Mouse (Mus musculus): ENCODE measurements around the gene Slc25a44. TPM values are rescaled to one million over a fixed set of nuclear protein-coding genes. Genes with fewer than 3 reads are reported as not detected.

The Slc25a44 gene
- total RNA-seq (2023) = 14.5 TPM

DNA sequence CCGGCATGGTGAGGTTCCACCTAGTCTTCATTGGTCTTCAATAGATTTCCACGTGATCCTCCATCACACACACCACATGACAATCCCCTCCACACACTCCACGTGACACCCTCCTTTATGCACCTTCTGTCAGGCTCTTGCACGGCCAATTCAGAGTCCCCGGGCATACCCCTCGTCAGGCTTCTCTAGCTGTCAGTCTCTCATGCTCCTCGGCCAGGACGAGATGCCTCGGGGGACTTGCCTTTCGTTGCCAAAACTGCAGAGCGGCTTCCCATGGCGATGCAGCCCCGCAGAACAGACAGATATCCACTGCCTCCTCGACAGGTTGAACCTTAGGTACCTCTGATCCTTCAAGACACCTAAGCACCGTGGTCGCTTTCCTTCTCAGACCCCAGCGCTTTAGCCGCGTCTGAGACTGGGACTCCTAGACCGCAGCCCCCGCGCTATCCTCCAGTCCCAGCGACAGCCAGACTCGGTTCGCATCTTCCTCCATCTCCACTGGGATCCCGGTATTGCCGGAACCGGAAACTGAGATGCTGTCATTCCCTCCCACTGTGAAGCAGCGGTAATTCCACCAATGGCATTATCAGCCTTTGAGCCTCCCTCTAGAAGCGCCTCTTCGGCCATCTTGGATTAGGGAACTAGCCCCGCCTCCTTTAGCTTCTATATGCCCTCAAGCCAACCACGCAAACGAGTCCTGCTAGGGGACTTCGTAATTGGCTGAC, at the start of gene Slc25a44:
TSS of gene Slc25a44 (minus strand) at position 535 of the 725 bp plus-strand sequence.

DNA sequence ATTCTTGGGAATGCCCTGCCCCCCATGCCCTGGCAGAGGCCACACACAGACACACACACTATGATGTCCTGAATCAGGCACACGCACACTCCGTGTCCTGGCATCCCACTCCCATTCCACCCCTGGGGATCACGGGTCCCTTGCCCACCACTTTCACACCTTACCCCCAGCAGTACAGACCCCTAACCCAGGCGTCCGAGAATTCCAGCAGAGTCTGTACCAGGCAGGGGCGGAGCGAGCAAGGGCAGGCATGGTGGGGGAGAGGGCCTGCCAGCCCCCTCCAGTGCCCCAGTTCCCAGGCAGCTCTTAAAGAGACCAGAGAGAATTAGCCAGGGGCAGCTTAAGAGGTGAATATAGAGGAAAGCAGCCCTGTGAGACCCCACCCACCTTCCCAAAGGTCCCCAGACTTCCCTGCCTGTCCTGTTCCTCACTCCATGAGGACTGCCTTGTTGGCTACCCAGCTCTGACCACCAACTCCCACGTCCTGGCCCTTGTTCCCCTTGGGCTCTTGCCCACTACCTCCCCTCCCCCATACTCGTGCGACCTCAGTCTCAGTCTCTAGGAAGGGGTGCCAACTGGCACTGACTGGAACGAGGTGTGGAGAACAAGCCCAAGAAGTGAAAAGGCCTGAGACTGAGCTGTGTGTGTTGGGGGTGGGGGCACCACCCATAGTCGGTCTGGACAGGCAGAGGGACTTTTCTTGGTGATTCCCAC, 36.2 kb upstream of the Slc25a44 start, which contains the start of gene Sema4a:
TSS of gene Sema4a (minus strand) at position 200 of the 714 bp plus-strand sequence.

DNA sequence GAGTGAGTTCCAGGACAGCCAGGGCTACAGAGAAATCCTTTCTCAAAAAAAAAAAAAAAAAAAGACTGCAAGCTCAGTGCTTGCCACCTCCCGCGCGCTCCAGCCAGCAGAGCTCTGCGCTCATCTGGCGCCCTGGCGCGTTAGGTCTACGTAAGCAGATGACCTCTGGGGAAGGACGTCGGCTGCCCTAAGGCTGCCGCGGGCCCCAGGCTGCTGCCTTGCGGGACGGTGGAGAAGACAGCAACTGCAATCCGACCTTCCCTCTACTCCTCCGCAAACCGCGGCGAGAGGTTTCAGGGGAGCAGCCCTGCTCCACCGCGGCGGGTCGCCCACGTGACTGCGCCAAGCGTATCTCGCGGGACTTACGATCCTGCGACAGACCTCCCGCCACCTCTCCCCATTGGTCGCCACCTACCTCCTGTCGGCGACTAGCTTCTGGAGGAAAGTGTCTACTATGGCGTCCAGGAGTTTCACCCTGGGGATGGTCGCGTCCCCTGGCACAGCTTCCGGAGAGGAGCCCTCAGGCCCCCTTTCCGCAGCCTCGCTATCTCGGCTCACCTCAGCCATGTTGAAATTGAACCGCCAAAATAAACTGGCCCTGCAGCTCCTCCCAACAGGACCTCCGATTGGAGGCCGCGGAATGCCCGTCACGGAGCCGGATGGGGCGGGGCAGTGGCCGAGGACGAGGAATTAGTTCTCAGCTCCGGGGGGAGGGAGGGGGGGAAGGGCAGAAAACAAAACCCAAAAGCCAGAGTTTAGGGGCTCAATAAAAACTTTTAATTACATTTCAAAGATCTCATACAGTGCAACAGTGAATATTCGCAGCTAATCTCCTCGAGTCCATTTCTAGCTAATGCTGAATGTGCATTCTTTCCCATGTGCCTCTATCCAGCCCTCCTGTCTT, 14.9 kb downstream of the Slc25a44 start, which contains the start of gene Pmf1:
TSS of gene Pmf1 (minus strand) at position 591 of the 904 bp plus-strand sequence.

DNA sequence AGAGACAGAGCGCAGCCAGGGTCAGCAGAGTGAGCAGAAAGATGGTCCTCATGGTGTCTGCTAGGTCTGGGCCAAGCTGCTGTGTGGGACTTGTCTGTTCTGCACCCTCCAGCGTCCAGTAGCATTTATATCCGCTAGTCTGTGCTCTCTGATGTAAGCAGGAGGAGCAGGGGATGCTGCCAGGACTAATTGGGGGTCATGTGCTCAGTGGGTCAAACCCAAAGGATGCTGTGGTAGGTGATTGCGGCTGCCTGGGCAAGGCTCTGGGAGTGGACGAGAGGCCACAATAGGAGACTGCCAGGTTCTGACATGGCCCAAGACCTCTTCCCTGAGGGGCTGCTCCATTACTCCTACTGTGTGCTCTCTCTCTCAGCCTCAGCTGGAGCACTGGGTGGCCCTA, 40.6 kb downstream of the Slc25a44 start, which contains the start of gene Bglap:
TSS of gene Bglap (minus strand) at position 101 of the 400 bp plus-strand sequence.

DNA sequence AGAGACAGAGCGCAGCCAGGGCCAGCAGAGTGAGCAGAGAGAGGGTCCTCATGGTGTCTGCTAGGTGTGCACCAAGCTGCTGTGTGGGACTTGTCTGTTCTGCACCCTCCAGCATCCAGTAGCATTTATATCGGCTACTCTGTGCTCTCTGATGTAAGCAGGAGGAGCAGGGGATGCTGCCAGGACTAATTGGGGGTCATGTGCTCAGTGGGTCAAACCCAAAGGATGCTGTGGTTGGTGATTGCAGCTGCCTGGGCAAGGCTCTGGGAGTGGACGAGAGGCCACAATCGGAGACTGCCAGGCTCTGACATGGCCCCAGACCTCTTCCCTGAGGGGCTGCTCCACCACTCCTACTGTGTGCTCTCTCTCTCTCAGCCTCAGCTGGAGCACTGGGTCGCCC, 46.3 kb downstream of the Slc25a44 start, which contains the start of gene Bglap2:
TSS of gene Bglap2 (minus strand) at position 101 of the 400 bp plus-strand sequence.

DNA sequence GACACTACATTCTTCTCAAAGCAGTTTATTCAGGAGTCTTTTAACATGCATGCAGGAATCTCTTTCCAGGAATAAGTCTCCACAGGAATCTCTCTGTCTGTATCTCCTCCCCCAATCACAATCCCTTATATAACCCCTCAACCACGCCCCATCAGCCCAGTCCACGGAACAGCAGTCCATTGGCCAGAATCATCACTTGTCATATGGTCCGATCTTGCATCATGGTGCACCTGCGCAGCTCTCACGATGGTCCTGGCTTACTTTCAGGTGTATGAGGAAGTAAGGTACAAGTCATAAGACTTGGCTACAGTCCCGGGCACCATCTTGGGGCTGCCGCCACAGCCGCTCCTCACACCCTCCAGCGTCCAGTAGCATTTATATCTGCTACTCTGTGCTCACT, 52.3 kb downstream of the Slc25a44 start, which contains the start of gene Bglap3:
TSS of gene Bglap3 (minus strand) at position 101 of the 400 bp plus-strand sequence.

DNA sequence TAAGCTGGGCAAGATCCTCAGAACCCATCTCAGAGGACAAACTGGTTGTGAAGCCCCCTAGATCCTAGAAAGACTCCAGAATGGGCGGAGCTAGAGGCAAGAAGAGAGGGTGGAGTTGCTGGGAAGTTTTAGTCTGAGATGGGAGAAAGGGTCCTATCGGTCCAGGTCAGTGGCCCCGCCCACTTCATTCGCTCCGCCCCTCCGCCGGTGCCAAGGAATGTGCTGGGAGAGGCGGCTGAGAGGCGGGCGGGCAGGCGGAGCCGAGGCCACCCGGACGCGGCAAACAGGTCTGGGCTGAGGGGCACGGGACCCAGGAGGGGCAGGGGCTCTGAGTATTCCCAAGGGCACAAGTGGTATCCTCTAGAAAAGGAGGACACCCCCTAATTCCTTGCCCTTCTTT, 60.6 kb downstream of the Slc25a44 start, which contains the start of gene Paqr6:
TSS of gene Paqr6 (plus strand) at position 248 of the 400 bp plus-strand sequence.

Other genes starting within 250 kb of the Slc25a44 start
- gene Rhbg, start 170.4 kb downstream of the Slc25a44 start, total RNA-seq (2023) = not detected
- not detected for gene Gm38392, start 137.9 kb downstream of the Slc25a44 start, total RNA-seq (2023)
- 6.6 TPM for gene Tsacc, start 128.1 kb downstream of the Slc25a44 start, total RNA-seq (2023)
- gene Cct3, start 128.0 kb downstream of the Slc25a44 start, total RNA-seq (2023) = 189 TPM
- 91.9 TPM for gene Glmp, start 100.1 kb downstream of the Slc25a44 start, total RNA-seq (2023)
- 0.28 TPM for gene Tmem79, start 89.0 kb downstream of the Slc25a44 start, total RNA-seq (2023)
- 121 TPM for gene Smg5, start 88.9 kb downstream of the Slc25a44 start, total RNA-seq (2023)
- gene Paqr6, start 60.6 kb downstream of the Slc25a44 start, total RNA-seq (2023) = 0.46 TPM
- gene Bglap3, start 52.4 kb downstream of the Slc25a44 start, total RNA-seq (2023) = not detected
- not detected for gene Bglap2, start 46.4 kb downstream of the Slc25a44 start, total RNA-seq (2023)
- gene Bglap, start 40.7 kb downstream of the Slc25a44 start, total RNA-seq (2023) = not detected
- 36.7 TPM for gene Pmf1, start 14.8 kb downstream of the Slc25a44 start, total RNA-seq (2023)
- 112 TPM for gene Sema4a, start 36.0 kb upstream of the Slc25a44 start, total RNA-seq (2023)
- gene Lmna, start 84.8 kb upstream of the Slc25a44 start, total RNA-seq (2023) = 7.0 TPM
- 3.4 TPM for gene Mex3a, start 107.3 kb upstream of the Slc25a44 start, total RNA-seq (2023)
- 1.1 TPM for gene Rab25, start 123.2 kb upstream of the Slc25a44 start, total RNA-seq (2023)
- gene Lamtor2, start 127.9 kb upstream of the Slc25a44 start, total RNA-seq (2023) = 68.6 TPM
- 47.2 TPM for gene Ubqln4, start 128.6 kb upstream of the Slc25a44 start, total RNA-seq (2023)
- 59.0 TPM for gene Ssr2, start 150.7 kb upstream of the Slc25a44 start, total RNA-seq (2023)
- gene Arhgef2, start 180.8 kb upstream of the Slc25a44 start, total RNA-seq (2023) = 198 TPM
- not detected for gene Rxfp4, start 228.0 kb upstream of the Slc25a44 start, total RNA-seq (2023)

All from CD8-positive naive resting alpha-beta T cell, adult 57 days (primary cell).